Mouse (Mus musculus): ENCODE results near the gene Pcbp4. TPM values are rescaled to one million over a fixed set of nuclear protein-coding genes. Genes with fewer than 3 reads are reported as not detected.
"Not testable (repeated sequence)": the region's sequence is repeated elsewhere in the genome, so short reads cannot be mapped to it uniquely, and the experiment has no call there.

Pcbp4 gene
- total RNA-seq, 4 experiments from 2014 or later, result 186 to 215 (median 199) TPM

DNA sequence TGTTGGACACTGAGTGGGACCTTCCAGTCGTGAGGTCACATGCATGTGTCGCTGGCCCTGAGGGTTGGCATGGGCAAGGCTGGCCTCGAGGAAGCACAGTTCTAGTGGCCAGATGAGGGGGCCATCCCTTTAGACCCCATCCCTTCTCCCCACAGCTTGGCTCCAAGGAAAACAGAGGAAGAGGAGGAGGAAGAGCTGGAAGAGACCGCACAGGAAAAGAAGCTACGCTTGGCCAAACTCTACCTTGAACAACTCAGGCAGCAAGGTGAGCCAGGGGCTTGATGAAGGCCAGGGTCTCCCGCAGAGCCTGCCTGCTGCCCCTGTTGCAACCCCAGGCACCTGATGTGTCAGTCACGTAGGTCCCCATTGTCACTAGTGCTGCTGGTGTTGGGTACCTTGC, 27.4 kb downstream of the Pcbp4 start:
- DNase-seq (ENCODE audit: low spot score in 2 of 2), result peak in 1 of 2 experiments; percentile 3

DNA sequence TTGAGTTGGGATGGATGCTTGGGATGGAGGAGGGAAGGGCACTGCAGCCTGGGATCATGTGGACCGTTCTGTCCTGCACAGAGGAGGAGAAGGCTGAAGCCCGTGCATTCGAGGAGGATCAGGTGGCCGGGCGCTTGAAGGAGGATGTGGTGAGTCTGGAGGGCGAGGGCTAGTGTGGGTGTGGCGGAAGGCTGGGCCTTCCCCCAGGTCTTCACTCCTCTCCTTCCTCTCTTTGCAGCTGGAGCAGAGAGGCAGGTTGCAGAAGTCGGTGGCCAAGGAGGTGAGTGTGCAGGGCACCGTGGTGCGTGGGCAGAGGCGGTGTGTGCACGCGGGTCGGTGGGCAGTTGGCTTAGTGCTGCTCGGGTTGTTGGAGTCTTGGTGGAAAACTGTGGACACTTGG, 28.0 kb downstream of the Pcbp4 start:
- peak in 1 of 2 experiments; percentile 5 for DNase-seq (ENCODE audit: low spot score in 2 of 2)

DNA sequence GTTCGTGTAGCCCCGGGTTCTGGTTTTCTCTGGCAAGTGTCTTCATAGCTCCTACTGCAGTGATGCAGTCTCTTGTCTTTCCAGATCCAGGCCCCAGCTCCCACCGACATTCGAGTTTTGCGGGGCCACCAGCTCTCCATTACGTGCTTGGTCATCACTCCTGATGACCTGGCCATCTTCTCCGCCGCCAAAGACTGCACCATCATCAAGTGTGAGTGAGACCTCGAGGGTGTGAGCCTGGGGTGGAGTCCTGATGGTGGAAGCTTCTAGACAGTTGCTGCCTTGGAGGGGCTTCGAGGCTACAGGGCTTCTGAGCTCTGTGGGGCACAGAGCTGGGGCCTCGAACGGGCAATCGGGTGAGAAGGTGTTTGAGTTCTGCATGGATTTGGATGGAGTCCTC, 28.6 kb downstream of the Pcbp4 start:
- peak in 1 of 2 experiments; percentile 2 for DNase-seq (ENCODE audit: low spot score in 2 of 2)

DNA sequence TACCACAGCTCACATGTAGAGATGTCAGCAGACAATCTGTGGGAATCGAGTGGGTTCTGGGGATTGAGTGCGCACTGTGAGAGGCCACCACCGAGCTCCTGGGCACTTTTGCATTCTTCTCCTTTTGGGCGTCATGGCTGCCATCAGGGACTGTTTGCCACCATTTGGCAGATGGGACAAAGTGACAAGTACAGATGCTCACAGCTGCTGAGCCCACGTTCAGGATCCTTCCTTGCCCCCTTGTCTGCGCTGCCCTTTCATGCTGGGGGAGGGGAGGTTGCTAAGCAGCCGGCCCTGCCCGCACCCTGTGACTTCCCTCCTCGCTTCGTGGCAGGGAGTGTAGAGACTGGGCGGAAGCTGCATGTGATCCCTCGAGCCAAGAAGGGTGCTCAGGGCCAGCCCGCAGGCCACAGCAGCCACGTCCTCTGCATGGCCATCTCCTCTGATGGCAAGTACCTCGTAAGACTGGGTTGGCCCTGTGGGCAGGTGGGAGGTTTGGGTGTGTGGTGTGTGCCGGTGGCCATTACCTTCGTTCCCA, 29.6 kb downstream of the Pcbp4 start:
- peak in 1 of 2 experiments; percentile 2 for DNase-seq (ENCODE audit: low spot score in 2 of 2)

DNA sequence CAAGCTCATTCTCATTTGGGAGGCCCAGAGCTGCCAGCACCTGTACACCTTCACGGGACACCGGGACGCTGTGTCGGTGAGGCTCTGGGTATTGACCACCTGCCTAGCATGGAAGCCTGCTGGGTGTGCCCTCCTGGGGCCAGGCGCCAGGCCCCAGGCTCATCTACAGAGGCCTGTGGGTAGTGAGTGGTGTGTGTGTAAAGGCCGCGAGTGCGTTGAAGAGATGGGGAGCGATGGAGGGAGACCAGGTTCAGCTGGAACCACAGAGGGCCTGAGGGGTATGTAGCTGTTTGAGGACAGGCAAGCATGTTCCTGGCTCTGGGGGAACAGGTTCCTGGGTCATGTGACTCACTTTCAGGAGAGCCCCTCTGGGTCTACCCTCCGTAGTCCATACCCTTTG, 30.0 kb downstream of the Pcbp4 start:
- DNase-seq (ENCODE audit: low spot score in 2 of 2), result no peak

DNA sequence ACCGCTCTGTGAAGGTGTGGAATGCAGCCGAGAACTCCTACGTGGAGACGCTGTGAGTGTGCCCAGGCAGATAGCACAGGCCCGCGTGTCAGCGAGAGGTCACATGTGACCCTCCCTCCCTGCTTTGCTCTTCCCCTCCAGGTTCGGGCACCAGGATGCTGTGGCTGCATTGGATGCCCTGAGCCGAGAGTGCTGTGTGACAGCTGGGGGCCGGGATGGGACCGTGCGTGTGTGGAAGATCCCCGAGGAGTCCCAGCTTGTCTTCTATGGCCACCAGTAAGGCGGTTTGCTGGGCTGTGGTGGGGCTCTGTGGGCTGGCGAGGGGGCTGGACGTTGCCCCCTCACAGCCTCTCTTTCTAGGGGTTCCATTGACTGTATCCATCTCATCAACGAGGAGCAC, 30.5 kb downstream of the Pcbp4 start:
- DNase-seq (ENCODE audit: low spot score in 2 of 2), result peak in 1 of 2 experiments; percentile 4

DNA sequence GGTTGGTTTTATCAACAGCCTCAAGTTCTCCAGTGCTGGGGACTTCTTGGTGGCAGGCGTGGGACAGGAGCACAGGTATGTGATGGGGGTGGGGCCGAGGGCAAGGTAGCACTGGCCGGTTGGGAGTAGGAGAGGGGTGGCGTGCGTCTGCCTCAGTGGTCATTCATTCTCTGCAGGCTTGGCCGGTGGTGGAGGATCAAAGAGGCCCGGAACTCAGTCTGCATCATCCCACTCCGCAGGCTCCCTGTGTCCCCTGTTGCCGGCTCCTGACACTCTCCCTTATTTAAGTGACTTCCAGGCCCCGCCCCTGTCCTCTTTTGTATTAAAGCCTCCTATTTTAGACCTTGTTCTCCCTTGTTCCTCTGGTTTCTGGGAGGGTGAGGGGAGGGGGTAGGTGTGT, 32.0 kb downstream of the Pcbp4 start:
- peak in 1 of 2 experiments; percentile 2 for DNase-seq (ENCODE audit: low spot score in 2 of 2)

DNA sequence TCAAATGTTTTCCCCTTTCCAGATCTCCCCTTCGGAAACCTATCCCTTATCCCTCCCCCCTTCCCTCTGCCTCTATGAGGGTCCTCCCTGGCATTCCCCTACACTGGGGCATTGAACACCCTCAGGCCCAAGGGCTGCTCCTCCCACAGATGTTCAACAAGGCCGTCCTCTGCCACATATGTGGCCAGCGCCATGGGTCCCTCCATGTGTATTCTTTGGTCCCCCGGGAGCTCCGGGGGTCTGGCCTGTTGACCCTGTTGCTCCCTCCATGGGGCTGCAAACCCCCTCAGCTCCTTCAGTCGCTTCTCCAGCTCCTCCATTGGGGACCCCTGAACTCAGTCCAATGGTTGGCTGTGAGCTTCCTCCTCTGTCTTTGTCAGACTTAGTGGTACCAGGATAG, 34.5 kb downstream of the Pcbp4 start:
- DNase-seq (ENCODE audit: low spot score in 2 of 2), result not testable (repeated sequence)

DNA sequence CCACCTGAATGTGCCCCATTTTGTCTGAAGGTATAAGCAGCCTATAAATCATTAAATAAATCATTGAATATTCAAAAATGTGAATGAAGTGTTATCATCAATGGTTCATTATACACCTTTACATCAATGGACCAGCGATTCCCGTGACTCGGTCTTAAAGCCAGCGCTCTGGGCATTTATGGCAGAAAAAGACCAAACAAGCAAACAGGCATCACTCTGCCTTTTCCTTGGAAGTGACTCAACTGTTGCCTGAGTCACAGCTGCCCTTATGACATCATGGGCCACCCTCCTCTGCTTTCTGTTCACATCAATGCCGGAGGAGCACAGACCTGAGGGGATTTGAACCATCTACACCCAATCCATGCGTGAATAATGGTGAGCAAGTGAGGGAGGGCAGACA, 46.6 kb downstream of the Pcbp4 start, which contains the start of gene Iqcf1:
Gene Iqcf1 (plus strand): TSS at position 301 of the 400 bp plus-strand sequence.
- DNase-seq (ENCODE audit: low spot score in 2 of 2), result no peak

DNA sequence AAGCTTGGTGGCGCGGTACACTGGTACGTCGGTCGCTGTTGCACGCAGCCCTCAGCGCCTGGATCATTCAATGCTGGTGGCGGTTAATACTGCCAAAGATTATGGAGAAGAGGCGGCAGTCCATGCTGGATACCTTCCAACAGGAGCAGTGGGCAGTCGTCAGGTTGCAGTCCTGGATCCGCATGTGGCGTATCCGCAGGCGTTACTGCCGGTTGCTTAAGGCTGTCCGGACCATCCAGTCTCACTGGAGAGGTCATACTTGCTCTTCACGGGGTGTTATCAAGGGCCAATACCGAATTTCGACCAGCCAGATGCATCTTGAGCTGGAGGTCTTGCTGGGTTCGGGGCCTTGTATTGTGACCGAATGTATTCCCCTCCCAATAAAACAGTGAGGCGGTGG, 48.8 kb downstream of the Pcbp4 start:
- no peak for DNase-seq (ENCODE audit: low spot score in 2 of 2)

DNA sequence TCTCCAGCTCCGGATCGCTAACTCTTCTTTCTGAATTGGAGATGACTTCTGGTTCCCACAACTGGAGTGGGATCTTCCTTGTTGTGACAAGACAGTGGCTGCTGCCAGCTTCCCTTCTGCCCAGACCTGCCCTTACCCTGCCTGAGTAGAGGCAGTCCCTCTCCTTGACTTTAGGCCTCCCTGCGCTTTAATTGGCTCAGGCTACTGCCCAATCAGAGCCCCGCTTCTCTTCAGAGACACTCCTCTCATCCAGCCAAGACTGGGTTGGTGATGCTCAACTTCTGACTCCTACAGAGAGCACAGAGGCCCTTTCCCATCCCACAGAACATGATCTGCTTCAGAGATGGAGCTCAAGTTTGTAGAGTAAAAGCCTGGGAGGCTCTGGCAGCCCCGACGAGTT, 51.2 kb downstream of the Pcbp4 start:
- no peak for DNase-seq (ENCODE audit: low spot score in 2 of 2)

DNA sequence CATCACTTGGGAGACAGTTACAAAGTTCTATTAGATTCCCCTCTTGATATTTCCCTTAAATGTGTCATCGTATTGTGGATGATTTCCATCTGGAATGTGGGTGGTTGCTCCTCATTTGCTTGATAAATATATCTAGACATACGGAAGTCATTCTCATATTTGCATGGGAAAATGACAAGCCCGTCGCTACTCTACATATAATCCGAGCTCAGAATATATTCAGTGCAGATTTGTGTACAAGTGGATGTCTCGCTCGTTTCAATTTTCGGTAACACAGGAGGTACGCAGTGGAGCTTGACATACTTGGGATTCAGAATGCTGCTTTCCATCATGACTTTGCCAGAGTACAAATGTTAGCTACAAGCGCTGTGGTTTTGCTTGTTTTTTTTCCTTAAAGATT, 56.3 kb downstream of the Pcbp4 start:
- DNase-seq (ENCODE audit: low spot score in 2 of 2), result peak; percentile 16 to 32

DNA sequence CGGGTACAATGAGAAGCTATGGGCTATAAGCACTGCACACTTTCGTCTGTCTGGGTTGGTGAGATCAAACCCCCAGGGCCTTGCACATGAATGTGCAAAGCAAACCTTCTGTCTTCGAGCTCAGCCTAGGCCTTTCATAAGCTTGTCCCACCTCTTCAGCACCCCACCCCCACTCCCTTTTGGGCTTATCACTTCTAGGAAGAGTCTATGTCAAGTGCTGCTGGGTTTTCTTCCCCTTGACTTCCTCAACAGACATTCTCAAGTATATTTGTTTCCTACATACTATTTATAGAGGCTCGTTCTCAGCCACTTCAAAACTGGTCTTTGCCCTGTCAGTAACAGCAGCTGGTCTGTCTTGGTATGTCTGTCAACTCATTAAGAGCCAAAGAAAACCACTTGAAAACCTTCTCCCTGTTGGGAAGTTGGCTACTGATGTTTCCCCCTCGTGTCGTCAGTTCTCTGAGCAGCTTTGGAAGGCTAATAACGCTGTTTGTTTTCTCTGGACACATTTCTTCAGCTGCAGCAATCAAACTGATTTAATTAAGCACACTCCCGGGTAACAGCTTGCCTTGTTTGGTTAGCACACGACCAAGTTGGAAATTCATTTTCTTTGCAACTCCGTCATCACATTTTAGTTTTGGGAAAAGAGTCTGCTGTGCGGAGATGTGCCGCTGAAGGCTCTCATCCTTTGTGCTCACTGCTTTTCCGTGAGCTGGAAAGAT, 59.8 kb downstream of the Pcbp4 start:
- peak; percentile 11 to 18 for DNase-seq (ENCODE audit: low spot score in 2 of 2)

DNA sequence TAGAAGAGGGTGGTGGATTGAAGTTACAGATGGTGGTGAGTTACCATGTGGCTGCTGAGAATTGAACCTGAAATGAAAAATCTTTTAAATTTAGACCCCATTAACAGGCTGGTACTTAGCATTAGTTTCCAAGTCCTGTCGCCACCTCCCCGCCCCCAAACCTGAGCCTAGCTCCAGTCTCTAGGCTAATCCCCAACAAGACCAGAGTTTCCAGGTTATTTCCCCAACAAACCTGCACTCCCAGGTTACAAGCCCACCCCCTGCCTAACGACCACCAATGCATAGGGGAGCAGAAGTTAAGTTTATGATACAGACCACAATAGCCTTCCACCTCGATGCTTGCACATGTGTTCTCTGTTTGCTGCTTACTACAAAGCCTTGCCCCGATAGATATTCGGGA, 60.5 kb downstream of the Pcbp4 start:
- DNase-seq (ENCODE audit: low spot score in 2 of 2), result no peak

Other genes starting within 250 kb of the Pcbp4 start
- gene Tlr9, start 230.7 kb upstream of the Pcbp4 start, total RNA-seq (2022), result 1 to 10 TPM in 3 of 4 experiments, under 1 TPM in 1; 0.94 to 3.2 (median 2.1) TPM
- 100 to 1,000 TPM; 146 to 162 (median 156) TPM for gene Alas1, start 204.6 kb upstream of the Pcbp4 start, total RNA-seq (2022)
- gene Poc1a, start 172.2 kb upstream of the Pcbp4 start, total RNA-seq (2022), result 10 to 100 TPM; 14.7 to 17.7 (median 16.2) TPM
- 10 to 100 TPM; 78.0 to 84.8 (median 80.5) TPM for gene Dusp7, start 84.7 kb upstream of the Pcbp4 start, total RNA-seq (2022)
- gene Rpl29, start 23.8 kb upstream of the Pcbp4 start, total RNA-seq (2022), result 100 to 1,000 TPM; 250 to 295 (median 266) TPM
- 10 to 100 TPM; 14.0 to 21.3 (median 15.0) TPM for gene Acy1, start 15.0 kb upstream of the Pcbp4 start, total RNA-seq (2022)
- 10 to 100 TPM; 14.7 to 17.7 (median 17.0) TPM for gene Abhd14b, start 5.8 kb upstream of the Pcbp4 start, total RNA-seq (2022)
- 10 to 100 TPM; 35.6 to 44.4 (median 40.2) TPM for gene Abhd14a, start 5.6 kb upstream of the Pcbp4 start, total RNA-seq (2022)
- 10 to 100 TPM in 3 of 4 experiments, 1 to 10 TPM in 1; 9.4 to 12.4 (median 10.6) TPM for gene Gpr62, start 12.6 kb downstream of the Pcbp4 start, total RNA-seq (2022)
- 10 to 100 TPM; 32.7 to 42.1 (median 33.2) TPM for gene Rrp9, start 22.7 kb downstream of the Pcbp4 start, total RNA-seq (2022)
- gene Parp3, start 23.7 kb downstream of the Pcbp4 start, total RNA-seq (2022), result 10 to 100 TPM in 1 of 4 experiments, 1 to 10 TPM in 3; 6.0 to 10.9 (median 7.4) TPM
- gene Iqcf1, start 46.7 kb downstream of the Pcbp4 start, total RNA-seq (2022), result not detected
- gene Iqcf5, start 61.3 kb downstream of the Pcbp4 start, total RNA-seq (2022), result not detected
- gene Iqcf3, start 108.3 kb downstream of the Pcbp4 start, total RNA-seq (2022), result not detected
- gene Iqcf4, start 117.7 kb downstream of the Pcbp4 start, total RNA-seq (2022), result not detected
- not detected for gene Iqcf6, start 173.3 kb downstream of the Pcbp4 start, total RNA-seq (2022)
- 10 to 100 TPM; 56.9 to 66.6 (median 59.3) TPM for gene Grm2, start 202.8 kb downstream of the Pcbp4 start, total RNA-seq (2022)
- gene Tex264, start 232.6 kb downstream of the Pcbp4 start, total RNA-seq (2022), result 100 to 1,000 TPM in 1 of 4 experiments, 10 to 100 TPM in 3; 82.1 to 103 (median 92.2) TPM

All from layer of hippocampus, adult 8-10 months (tissue).